Mouse (Mus musculus): ENCODE measurements around the gene Lrp2. TPM values are rescaled to one million over a fixed set of nuclear protein-coding genes. Genes with fewer than 3 reads are reported as not detected.

Lrp2 gene
- polyA plus RNA-seq, 1 experiment: 0.50 TPM

- H3K4me1 ChIP-seq (replicated peaks; ENCODE audit: control insufficient read depth, insufficient read depth, low read length): no peaks in the 10 kb centered on the region; the same call in 1 of the 2 replicates
- H3K27ac ChIP-seq (ENCODE audit: control insufficient read depth, insufficient read depth, low read length): no peak overlapping the region
- no peak overlapping the region for H3K4me3 ChIP-seq (ENCODE audit: control insufficient read depth, insufficient read depth, low read length)
- H3K36me3 ChIP-seq (ENCODE audit: control insufficient read depth, insufficient read depth, low read length): no peaks in the 10 kb centered on the region
- TF ChIP-seq POLR2A (IDR thresholded peaks at IDR 0.05; ENCODE audit: control insufficient read depth, extremely low read depth, insufficient read depth, low read length, poor library complexity) (no peak), CTCF (IDR thresholded peaks at IDR 0.05; ENCODE audit: borderline replicate concordance, control insufficient read depth, extremely low read depth, insufficient read depth, low read length, poor library complexity) (no peak)
- no peak for DNase-seq
- H3K27me3 ChIP-seq (ENCODE audit: control insufficient read depth, insufficient read depth, low read length): no peaks in the 10 kb centered on the region
These were observed 33.4 kb upstream of the Lrp2 start for GRCm38 (mm10) chr2:69619286-69619685.

DNA sequence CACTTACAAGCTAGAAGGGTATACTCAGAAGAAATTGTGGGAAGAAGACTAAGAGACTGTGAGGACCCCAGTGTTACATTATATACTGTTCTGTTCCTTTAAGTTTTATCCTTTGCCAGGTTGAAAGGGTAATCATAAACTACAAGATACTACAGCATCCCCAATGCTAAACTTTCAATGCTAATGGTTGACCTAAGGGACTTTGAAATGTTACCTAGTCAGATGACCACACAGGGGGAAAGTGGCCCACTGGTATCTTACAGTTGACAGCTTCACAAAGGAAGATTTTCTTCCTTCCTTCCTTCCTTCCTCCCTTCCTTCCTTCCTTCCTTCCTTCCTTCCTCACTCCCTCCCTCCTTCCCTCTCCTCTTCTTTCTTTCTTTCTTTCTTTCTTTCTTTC, 32.5 kb upstream of the Lrp2 start:
- no peaks in the 10 kb centered on the region; the same call in 1 of the 2 replicates for H3K4me1 ChIP-seq (replicated peaks; ENCODE audit: control insufficient read depth, insufficient read depth, low read length)

GRCm38 (mm10) chr2:69613237-69613636, 27.4 kb upstream of the Lrp2 start:
- H3K36me3 ChIP-seq (ENCODE audit: control insufficient read depth, insufficient read depth, low read length): no peaks in the 10 kb centered on the region
- 15% methylated on average over 4 of the region's 4 CpGs for WGBS
- H3K27ac ChIP-seq (ENCODE audit: control insufficient read depth, insufficient read depth, low read length): no peak overlapping the region
- TF ChIP-seq CTCF (IDR thresholded peaks at IDR 0.05; ENCODE audit: borderline replicate concordance, control insufficient read depth, extremely low read depth, insufficient read depth, low read length, poor library complexity) (no peak), POLR2A (IDR thresholded peaks at IDR 0.05; ENCODE audit: control insufficient read depth, extremely low read depth, insufficient read depth, low read length, poor library complexity) (no peak)
- H3K4me3 ChIP-seq (ENCODE audit: control insufficient read depth, insufficient read depth, low read length): no peak overlapping the region
- no peaks in the 10 kb centered on the region for H3K27me3 ChIP-seq (ENCODE audit: control insufficient read depth, insufficient read depth, low read length)
- no peaks in the 10 kb centered on the region for H3K4me1 ChIP-seq (replicated peaks; ENCODE audit: control insufficient read depth, insufficient read depth, low read length)
- no peak for DNase-seq

More for the DNA sequence above, 32.5 kb upstream of the Lrp2 start:
- no peak for TF ChIP-seq POLR2A (IDR thresholded peaks at IDR 0.05; ENCODE audit: control insufficient read depth, extremely low read depth, insufficient read depth, low read length, poor library complexity)
- TF ChIP-seq CTCF (IDR thresholded peaks at IDR 0.05; ENCODE audit: borderline replicate concordance, control insufficient read depth, extremely low read depth, insufficient read depth, low read length, poor library complexity): no peak
- no peak for DNase-seq
- Histone ChIP-seq H3K27me3 (ENCODE audit: control insufficient read depth, insufficient read depth, low read length) (no peaks in the 10 kb centered on the region), H3K4me3 (ENCODE audit: control insufficient read depth, insufficient read depth, low read length) (no peak overlapping the region), H3K27ac (ENCODE audit: control insufficient read depth, insufficient read depth, low read length) (no peak overlapping the region), H3K36me3 (ENCODE audit: control insufficient read depth, insufficient read depth, low read length) (no peaks in the 10 kb centered on the region)

DNA sequence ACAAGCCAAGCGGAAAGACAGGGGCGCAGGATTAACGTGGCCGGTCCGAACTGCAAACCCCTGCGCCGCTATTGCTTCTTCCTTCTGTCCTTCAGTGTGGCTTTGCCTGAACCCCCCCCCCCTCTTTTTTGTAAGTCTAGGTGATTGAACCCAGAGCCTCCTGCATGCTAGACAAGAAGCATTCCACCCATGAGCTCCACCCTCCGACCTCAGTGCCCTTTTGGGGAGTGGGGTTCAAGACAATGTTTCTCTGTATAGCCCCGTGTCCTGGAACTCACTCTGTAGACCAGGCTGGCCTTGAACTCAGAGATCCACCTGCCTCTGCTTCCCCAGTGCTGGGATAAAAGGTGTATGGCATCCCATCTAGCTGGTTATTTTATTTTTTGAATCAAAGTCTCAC, 26.9 kb upstream of the Lrp2 start:
- TF ChIP-seq POLR2A (IDR thresholded peaks at IDR 0.05; ENCODE audit: control insufficient read depth, extremely low read depth, insufficient read depth, low read length, poor library complexity): no peak
- TF ChIP-seq CTCF (IDR thresholded peaks at IDR 0.05; ENCODE audit: borderline replicate concordance, control insufficient read depth, extremely low read depth, insufficient read depth, low read length, poor library complexity): no peak
- no peak for DNase-seq
- Histone ChIP-seq H3K27me3 (ENCODE audit: control insufficient read depth, insufficient read depth, low read length) (no peaks in the 10 kb centered on the region), H3K27ac (ENCODE audit: control insufficient read depth, insufficient read depth, low read length) (no peak overlapping the region), H3K4me3 (ENCODE audit: control insufficient read depth, insufficient read depth, low read length) (no peak overlapping the region), H3K36me3 (ENCODE audit: control insufficient read depth, insufficient read depth, low read length) (no peaks in the 10 kb centered on the region), H3K4me1 (replicated peaks; ENCODE audit: control insufficient read depth, insufficient read depth, low read length) (no peaks in the 10 kb centered on the region)
- WGBS: 90% methylated on average over 9 of the region's 9 CpGs

DNA sequence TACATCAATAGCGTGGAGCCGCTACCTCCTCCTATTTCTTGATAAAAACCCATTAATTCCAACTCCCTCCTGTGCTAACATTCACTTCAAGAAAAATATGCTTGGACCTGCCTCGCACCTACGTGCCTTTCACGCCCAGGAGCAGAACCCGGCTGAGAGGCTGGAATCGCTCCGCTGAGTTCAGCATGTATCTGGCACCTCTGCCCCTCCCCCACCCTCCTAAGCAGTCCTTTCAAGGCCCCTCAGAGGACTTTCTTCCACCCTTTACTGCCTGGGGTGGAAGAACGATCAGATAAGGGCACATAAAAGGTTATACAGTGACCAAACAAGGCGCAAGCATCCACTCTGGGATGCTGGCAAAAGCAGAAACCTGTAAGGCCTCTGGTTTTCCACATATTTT, 26.4 kb upstream of the Lrp2 start:
- Histone ChIP-seq H3K27ac (ENCODE audit: control insufficient read depth, insufficient read depth, low read length) (no peak overlapping the region), H3K4me1 (replicated peaks; ENCODE audit: control insufficient read depth, insufficient read depth, low read length) (no peaks in the 10 kb centered on the region), H3K27me3 (ENCODE audit: control insufficient read depth, insufficient read depth, low read length) (no peaks in the 10 kb centered on the region), H3K4me3 (ENCODE audit: control insufficient read depth, insufficient read depth, low read length) (no peak overlapping the region), H3K36me3 (ENCODE audit: control insufficient read depth, insufficient read depth, low read length) (no peaks in the 10 kb centered on the region)
- TF ChIP-seq CTCF (IDR thresholded peaks at IDR 0.05; ENCODE audit: borderline replicate concordance, control insufficient read depth, extremely low read depth, insufficient read depth, low read length, poor library complexity) (no peak), POLR2A (IDR thresholded peaks at IDR 0.05; ENCODE audit: control insufficient read depth, extremely low read depth, insufficient read depth, low read length, poor library complexity) (no peak)
- WGBS: 81% methylated on average over 10 of the region's 10 CpGs
- DNase-seq: no peak

- Histone ChIP-seq H3K27ac (ENCODE audit: control insufficient read depth, insufficient read depth, low read length) (no peak overlapping the region), H3K27me3 (ENCODE audit: control insufficient read depth, insufficient read depth, low read length) (no peaks in the 10 kb centered on the region), H3K36me3 (ENCODE audit: control insufficient read depth, insufficient read depth, low read length) (no peaks in the 10 kb centered on the region), H3K4me3 (ENCODE audit: control insufficient read depth, insufficient read depth, low read length) (no peak overlapping the region), H3K4me1 (replicated peaks; ENCODE audit: control insufficient read depth, insufficient read depth, low read length) (no peaks in the 10 kb centered on the region)
- TF ChIP-seq CTCF (IDR thresholded peaks at IDR 0.05; ENCODE audit: borderline replicate concordance, control insufficient read depth, extremely low read depth, insufficient read depth, low read length, poor library complexity) (no peak), POLR2A (IDR thresholded peaks at IDR 0.05; ENCODE audit: control insufficient read depth, extremely low read depth, insufficient read depth, low read length, poor library complexity) (no peak)
- DNase-seq: no peak
- WGBS: 94% methylated on average over 3 of the region's 3 CpGs
These were observed 20.8 kb upstream of the Lrp2 start for GRCm38 (mm10) chr2:69606621-69607020.

- Histone ChIP-seq H3K4me1 (replicated peaks; ENCODE audit: control insufficient read depth, insufficient read depth, low read length) (no peaks in the 10 kb centered on the region), H3K36me3 (ENCODE audit: control insufficient read depth, insufficient read depth, low read length) (no peaks in the 10 kb centered on the region), H3K27ac (ENCODE audit: control insufficient read depth, insufficient read depth, low read length) (no peak overlapping the region), H3K27me3 (ENCODE audit: control insufficient read depth, insufficient read depth, low read length) (no peaks in the 10 kb centered on the region), H3K4me3 (ENCODE audit: control insufficient read depth, insufficient read depth, low read length) (no peak overlapping the region)
- no peak for DNase-seq
- WGBS: 82% methylated on average over 7 of the region's 7 CpGs
- no peak for TF ChIP-seq POLR2A (IDR thresholded peaks at IDR 0.05; ENCODE audit: control insufficient read depth, extremely low read depth, insufficient read depth, low read length, poor library complexity)
- no peak for TF ChIP-seq CTCF (IDR thresholded peaks at IDR 0.05; ENCODE audit: borderline replicate concordance, control insufficient read depth, extremely low read depth, insufficient read depth, low read length, poor library complexity)
These were observed 18.0 kb upstream of the Lrp2 start for GRCm38 (mm10) chr2:69603726-69604393.
